Mouse (Mus musculus): ENCODE measurements at regions not wholly inside any gene's neighbourhood (a gene's known extent, or its start where the extent isn't known, plus 50 kb on each side); places are given as distances from the start of the nearest gene placed in this dataset.

GRCm38 (mm10) chr2:46609217-46609616 lies 1492.0 kb upstream of the Zeb2 start:
- no peak for ATAC-seq (replicated peaks; ENCODE audit: extremely low read depth, insufficient read depth, low FRiP score)
- Histone ChIP-seq H3K27ac (ENCODE audit: low read length) (no peak overlapping the region), H3K36me3 (ENCODE audit: control insufficient read depth, insufficient read depth) (no peaks in the 10 kb centered on the region), H3K27me3 (ENCODE audit: control insufficient read depth, insufficient read depth, low read length) (no peaks in the 10 kb centered on the region), H3K9me3 (replicated peaks; ENCODE audit: control insufficient read depth, low read length) (no peaks in the 10 kb centered on the region), H3K4me1 (ENCODE audit: control insufficient read depth, insufficient read depth, low read length) (no peaks in the 10 kb centered on the region), H3K9ac (ENCODE audit: low read length) (no peak overlapping the region), H3K4me2 (ENCODE audit: low read depth, low read length) (no peak overlapping the region), H3K4me3 (ENCODE audit: low read length) (no peak overlapping the region)
- 69% methylated on average over 2 of the region's 2 CpGs for WGBS

DNA sequence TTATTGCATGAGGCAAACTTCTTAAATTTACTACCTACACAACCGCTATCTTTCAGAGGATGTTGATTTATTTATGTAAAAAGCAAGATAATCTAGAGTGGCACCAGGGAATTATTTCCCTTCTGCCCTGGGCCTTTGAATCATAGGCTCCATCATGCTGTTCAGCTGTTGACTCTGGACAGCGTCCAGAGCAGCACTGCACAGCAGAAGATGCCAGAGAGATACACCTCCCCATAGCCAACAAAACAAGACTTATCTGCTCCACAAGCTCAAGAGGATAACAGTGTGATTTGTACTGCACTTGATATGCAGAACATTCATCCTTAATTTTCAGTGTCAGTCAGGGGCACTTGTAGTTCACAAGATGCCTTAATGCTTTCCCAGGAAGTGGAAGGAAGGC lies 1464.6 kb upstream of the Zeb2 start:
- Histone ChIP-seq H3K9ac (ENCODE audit: low read length) (no peak overlapping the region), H3K9me3 (replicated peaks; ENCODE audit: control insufficient read depth, low read length) (0 out of 2 replicates have a peak, but pooled peaks cover 3% of the 10 kb centered on the region), H3K36me3 (ENCODE audit: control insufficient read depth, insufficient read depth) (no peaks in the 10 kb centered on the region), H3K4me2 (ENCODE audit: low read depth, low read length) (no peak overlapping the region), H3K27me3 (ENCODE audit: control insufficient read depth, insufficient read depth, low read length) (no peaks in the 10 kb centered on the region), H3K27ac (ENCODE audit: low read length) (no peak overlapping the region), H3K4me1 (ENCODE audit: control insufficient read depth, insufficient read depth, low read length) (0 out of 2 replicates have a peak, but pooled peaks cover 2% of the 10 kb centered on the region), H3K4me3 (ENCODE audit: low read length) (no peak overlapping the region)
- no peak; the same call in 1 of the 2 replicates for ATAC-seq (replicated peaks; ENCODE audit: extremely low read depth, insufficient read depth, low FRiP score)
- WGBS: 29% methylated on average over 2 of the region's 2 CpGs

DNA sequence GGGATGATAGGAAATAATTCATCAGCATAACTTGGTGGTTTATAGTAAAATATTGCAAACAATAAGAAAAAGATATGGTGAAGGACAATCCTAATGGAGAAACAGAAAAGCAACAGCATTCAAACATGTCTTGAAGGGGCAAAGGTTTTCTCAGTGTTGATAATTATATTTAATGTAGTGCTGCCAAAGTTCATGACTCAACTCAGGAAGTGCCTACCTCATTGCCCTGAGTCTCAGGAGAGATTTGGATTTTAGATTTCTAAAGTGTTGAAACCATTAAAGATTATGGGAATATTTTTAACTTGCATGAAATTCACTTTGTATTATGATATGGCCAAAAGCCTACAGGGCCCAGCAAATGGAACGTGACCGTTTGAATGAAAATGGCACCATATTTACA lies 1453.2 kb upstream of the Zeb2 start:
- H3K4me2 ChIP-seq (ENCODE audit: low read depth, low read length): no peak overlapping the region
- H3K36me3 ChIP-seq (ENCODE audit: control insufficient read depth, insufficient read depth): no peaks in the 10 kb centered on the region
- WGBS: 84% methylated on average over 2 of the region's 2 CpGs
- no peaks in the 10 kb centered on the region for H3K4me1 ChIP-seq (ENCODE audit: control insufficient read depth, insufficient read depth, low read length)
- H3K9me3 ChIP-seq (replicated peaks; ENCODE audit: control insufficient read depth, low read length): no peaks in the 10 kb centered on the region
- H3K4me3 ChIP-seq (ENCODE audit: low read length): no peak overlapping the region
- ATAC-seq (replicated peaks; ENCODE audit: extremely low read depth, insufficient read depth, low FRiP score): no peak
- no peak overlapping the region for H3K9ac ChIP-seq (ENCODE audit: low read length)
- no peak overlapping the region for H3K27ac ChIP-seq (ENCODE audit: low read length)
- no peaks in the 10 kb centered on the region for H3K27me3 ChIP-seq (ENCODE audit: control insufficient read depth, insufficient read depth, low read length)

GRCm38 (mm10) chr2:46533395-46533794 lies 1416.2 kb upstream of the Zeb2 start:
- Histone ChIP-seq H3K27ac (ENCODE audit: low read length) (no peak overlapping the region), H3K36me3 (ENCODE audit: control insufficient read depth, insufficient read depth) (no peaks in the 10 kb centered on the region), H3K9me3 (replicated peaks; ENCODE audit: control insufficient read depth, low read length) (no peaks in the 10 kb centered on the region), H3K4me1 (ENCODE audit: control insufficient read depth, insufficient read depth, low read length) (no peaks in the 10 kb centered on the region), H3K4me3 (ENCODE audit: low read length) (no peak overlapping the region), H3K4me2 (ENCODE audit: low read depth, low read length) (no peak overlapping the region), H3K27me3 (ENCODE audit: control insufficient read depth, insufficient read depth, low read length) (no peaks in the 10 kb centered on the region), H3K9ac (ENCODE audit: low read length) (no peak overlapping the region)
- WGBS: 38% methylated on average over 1 of the region's 1 CpGs
- no peak for ATAC-seq (replicated peaks; ENCODE audit: extremely low read depth, insufficient read depth, low FRiP score)

- Histone ChIP-seq H3K36me3 (ENCODE audit: control insufficient read depth, insufficient read depth) (no peaks in the 10 kb centered on the region), H3K4me3 (ENCODE audit: low read length) (no peak overlapping the region), H3K9ac (ENCODE audit: low read length) (no peak overlapping the region), H3K27ac (ENCODE audit: low read length) (no peak overlapping the region), H3K4me2 (ENCODE audit: low read depth, low read length) (no peak overlapping the region), H3K4me1 (ENCODE audit: control insufficient read depth, insufficient read depth, low read length) (no peaks in the 10 kb centered on the region), H3K27me3 (ENCODE audit: control insufficient read depth, insufficient read depth, low read length) (no peaks in the 10 kb centered on the region), H3K9me3 (replicated peaks; ENCODE audit: control insufficient read depth, low read length) (no peaks in the 10 kb centered on the region)
- WGBS: 76% methylated on average over 1 of the region's 1 CpGs
- no peak for ATAC-seq (replicated peaks; ENCODE audit: extremely low read depth, insufficient read depth, low FRiP score)
These were observed 1413.5 kb upstream of the Zeb2 start for GRCm38 (mm10) chr2:46530686-46531085.

DNA sequence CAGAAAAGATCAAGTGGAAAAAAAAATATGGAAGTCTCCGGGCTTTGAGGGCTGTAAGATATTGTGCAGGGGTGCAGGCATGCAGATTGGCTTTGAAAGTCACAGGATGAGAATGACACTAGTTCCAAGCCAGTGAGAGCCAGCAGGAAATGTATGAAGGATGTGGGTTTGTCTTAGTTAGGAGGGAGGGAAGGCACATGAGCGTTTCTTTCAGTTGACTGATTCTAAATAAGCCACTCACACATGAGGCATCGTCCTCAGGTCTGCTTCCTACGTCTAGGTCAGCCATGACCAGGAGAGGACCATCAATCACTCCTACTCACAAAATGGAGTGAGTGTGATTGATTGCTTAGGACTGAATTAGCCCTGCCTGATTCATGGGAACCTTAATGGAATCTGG lies 1408.0 kb upstream of the Zeb2 start:
- Histone ChIP-seq H3K9ac (ENCODE audit: low read length) (no peak overlapping the region), H3K27ac (ENCODE audit: low read length) (no peak overlapping the region), H3K27me3 (ENCODE audit: control insufficient read depth, insufficient read depth, low read length) (no peaks in the 10 kb centered on the region), H3K4me1 (ENCODE audit: control insufficient read depth, insufficient read depth, low read length) (peaks cover 5% of the 10 kb centered on the region; the same call in 1 of the 2 replicates), H3K9me3 (replicated peaks; ENCODE audit: control insufficient read depth, low read length) (no peaks in the 10 kb centered on the region), H3K4me2 (ENCODE audit: low read depth, low read length) (peak overlapping the region; percentile 4; the same call in 1 of the 2 replicates), H3K4me3 (ENCODE audit: low read length) (no peak overlapping the region), H3K36me3 (ENCODE audit: control insufficient read depth, insufficient read depth) (no peaks in the 10 kb centered on the region)
- 44% methylated on average over 4 of the region's 4 CpGs for WGBS
- ATAC-seq (replicated peaks; ENCODE audit: extremely low read depth, insufficient read depth, low FRiP score): no peak

- Histone ChIP-seq H3K4me1 (ENCODE audit: control insufficient read depth, insufficient read depth, low read length) (peaks cover 5% of the 10 kb centered on the region; the same call in 1 of the 2 replicates), H3K27ac (ENCODE audit: low read length) (no peak overlapping the region), H3K36me3 (ENCODE audit: control insufficient read depth, insufficient read depth) (no peaks in the 10 kb centered on the region), H3K27me3 (ENCODE audit: control insufficient read depth, insufficient read depth, low read length) (no peaks in the 10 kb centered on the region), H3K4me3 (ENCODE audit: low read length) (no peak overlapping the region), H3K9ac (ENCODE audit: low read length) (no peak overlapping the region), H3K4me2 (ENCODE audit: low read depth, low read length) (peak overlapping the region; percentile 4; the same call in 1 of the 2 replicates), H3K9me3 (replicated peaks; ENCODE audit: control insufficient read depth, low read length) (no peaks in the 10 kb centered on the region)
- ATAC-seq (replicated peaks; ENCODE audit: extremely low read depth, insufficient read depth, low FRiP score): no peak; the same call in 1 of the 2 replicates
- WGBS: 8% methylated on average over 6 of the region's 6 CpGs
These were observed 1407.4 kb upstream of the Zeb2 start for GRCm38 (mm10) chr2:46524625-46525024.

- Histone ChIP-seq H3K36me3 (ENCODE audit: control insufficient read depth, insufficient read depth) (no peaks in the 10 kb centered on the region), H3K4me1 (ENCODE audit: control insufficient read depth, insufficient read depth, low read length) (peaks cover 5% of the 10 kb centered on the region; the same call in 1 of the 2 replicates), H3K27ac (ENCODE audit: low read length) (no peak overlapping the region), H3K9ac (ENCODE audit: low read length) (no peak overlapping the region), H3K4me2 (ENCODE audit: low read depth, low read length) (no peak overlapping the region), H3K4me3 (ENCODE audit: low read length) (no peak overlapping the region), H3K27me3 (ENCODE audit: control insufficient read depth, insufficient read depth, low read length) (no peaks in the 10 kb centered on the region), H3K9me3 (replicated peaks; ENCODE audit: control insufficient read depth, low read length) (no peaks in the 10 kb centered on the region)
- WGBS: 51% methylated on average over 5 of the region's 5 CpGs
- no peak for ATAC-seq (replicated peaks; ENCODE audit: extremely low read depth, insufficient read depth, low FRiP score)
These were observed 1404.2 kb upstream of the Zeb2 start for GRCm38 (mm10) chr2:46521147-46521965.

- no peak overlapping the region for H3K4me2 ChIP-seq (ENCODE audit: low read depth, low read length)
- no peak overlapping the region for H3K4me3 ChIP-seq (ENCODE audit: low read length)
- no peaks in the 10 kb centered on the region for H3K27me3 ChIP-seq (ENCODE audit: control insufficient read depth, insufficient read depth, low read length)
- no peak overlapping the region for H3K9ac ChIP-seq (ENCODE audit: low read length)
- H3K27ac ChIP-seq (ENCODE audit: low read length): peak overlapping the region; percentile 21; the same call in 1 of the 2 replicates
- peak; percentile 23; the same call in 1 of the 2 replicates for ATAC-seq (replicated peaks; ENCODE audit: extremely low read depth, insufficient read depth, low FRiP score)
- H3K36me3 ChIP-seq (ENCODE audit: control insufficient read depth, insufficient read depth): no peaks in the 10 kb centered on the region
- no peaks in the 10 kb centered on the region for H3K9me3 ChIP-seq (replicated peaks; ENCODE audit: control insufficient read depth, low read length)
- H3K4me1 ChIP-seq (ENCODE audit: control insufficient read depth, insufficient read depth, low read length): peaks cover 9% of the 10 kb centered on the region
- 13% methylated on average over 2 of the region's 2 CpGs for WGBS
These were observed 1395.2 kb upstream of the Zeb2 start for GRCm38 (mm10) chr2:46512237-46513028.
